Mouse (Mus musculus) MEL (cell line): ENCODE data around the gene Olfr9.
"Not testable (repeated sequence)": the region's sequence is repeated elsewhere in the genome, so short reads cannot be mapped to it uniquely, and the experiment has no call there.

Experiments
- CTCF ChIP-seq, 3 experiments: IDR thresholded peaks in 2 of 3; conservative IDR thresholded peaks in 1 of 3; 2 replicates each; pipeline ENCODE4 v1.5.1; 2011 to 2012; ENCODE audit warnings: low read length in 3 of 3, low read depth in 2 of 3, mild to moderate bottlenecking in 2 of 3, improper control_type of control experiment in 1 of 3, inconsistent platforms in 1 of 3, mixed read lengths in 1 of 3, moderate library complexity in 1 of 3; ENCODE audit not compliant: control insufficient read depth in 1 of 3, insufficient read depth in 1 of 3, poor library complexity in 1 of 3, severe bottlenecking in 1 of 3
- EP300 ChIP-seq, 2 experiments: IDR thresholded peaks; 2 replicates each; pipeline ENCODE4 v1.6.1; 2011; ENCODE audit warnings: improper control_type of control experiment in 2 of 2, low read length in 2 of 2, low read depth in 1 of 2, mild to moderate bottlenecking in 1 of 2
- HCFC1 ChIP-seq: IDR thresholded peaks from 2 replicates; pipeline ENCODE4 v1.6.1; 2012; ENCODE audit warnings: low read depth, mild to moderate bottlenecking, inconsistent platforms, low read length, improper control_type of control experiment, moderate library complexity
- MXI1 ChIP-seq: IDR thresholded peaks from 2 replicates; pipeline ENCODE4 v1.6.1; 2011; ENCODE audit warnings: mild to moderate bottlenecking, low read depth, low read length, improper control_type of control experiment
- NELFE ChIP-seq: IDR thresholded peaks from 2 replicates; pipeline ENCODE4 v1.6.1; 2011; ENCODE audit warnings: low read depth, low read length, improper control_type of control experiment
- POLR2A ChIP-seq, 2 experiments: IDR thresholded peaks; 2 replicates each; pipeline ENCODE4 v1.6.1; 2011 to 2012; ENCODE audit warnings: low read length in 2 of 2, mild to moderate bottlenecking in 2 of 2, control low read depth in 1 of 2, improper control_type of control experiment in 1 of 2, low read depth in 1 of 2, moderate library complexity in 1 of 2; ENCODE audit not compliant: control insufficient read depth in 1 of 2, insufficient read depth in 1 of 2, poor library complexity in 1 of 2
- SMC3 ChIP-seq: IDR thresholded peaks from 2 replicates; pipeline ENCODE4 v1.6.1; 2011; ENCODE audit warnings: low read depth, low read length, improper control_type of control experiment
- TAL1 ChIP-seq: IDR thresholded peaks from 2 replicates; pipeline ENCODE4 v1.6.1; 2012; ENCODE audit warnings: mild to moderate bottlenecking, inconsistent platforms, low read length, moderate library complexity, mixed read lengths
- USF1 ChIP-seq: IDR thresholded peaks from 2 replicates; pipeline ENCODE4 v1.6.1; 2014; ENCODE audit warnings: low read depth, mild to moderate bottlenecking, inconsistent platforms, low read length, improper control_type of control experiment, moderate library complexity
- ZC3H11A ChIP-seq: IDR thresholded peaks from 2 replicates; pipeline ENCODE4 v1.6.1; 2012; ENCODE audit warnings: low read depth, mild to moderate bottlenecking, inconsistent platforms, low read length, improper control_type of control experiment

DNA sequence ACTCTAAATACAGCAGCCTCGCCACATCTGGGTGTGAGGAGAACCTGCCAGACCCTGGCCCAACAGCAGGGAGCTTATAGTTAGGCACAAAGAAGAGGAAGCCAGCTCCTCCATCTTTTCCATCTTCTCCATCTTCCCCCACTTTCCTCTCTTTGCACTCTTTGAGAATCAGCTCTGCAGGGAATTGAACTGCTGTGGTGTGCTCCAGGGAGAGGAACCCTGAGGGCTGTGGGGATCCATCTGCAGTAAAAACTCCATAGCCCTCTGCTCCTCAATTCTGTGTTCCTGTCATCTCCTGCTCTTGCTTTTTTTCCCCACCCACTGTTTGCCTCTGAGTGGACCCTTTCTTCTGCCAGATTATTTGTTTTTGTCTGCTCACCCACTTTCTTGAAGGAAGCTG is at the start of gene Olfr9:
- TF ChIP-seq POLR2A (IDR thresholded peaks at IDR 0.05; ENCODE audit: control insufficient read depth in 1 of 2, insufficient read depth in 1 of 2, low read depth in 1 of 2, low read length in 2 of 2, poor library complexity in 1 of 2); CTCF (IDR thresholded peaks at IDR 0.05 in 2 of 3, conservative IDR thresholded peaks at IDR 0.05 in 1 of 3; ENCODE audit: control insufficient read depth in 1 of 3, insufficient read depth in 1 of 3, low read depth in 2 of 3, low read length in 3 of 3, poor library complexity in 1 of 3, severe bottlenecking in 1 of 3); MXI1; USF1; EP300 (IDR thresholded peaks at IDR 0.05; ENCODE audit: low read depth in 1 of 2, low read length in 2 of 2); ZC3H11A; TAL1; SMC3; HCFC1; NELFE: not testable (repeated sequence)
